Mouse (Mus musculus) midbrain, embryonic 16.5 days (tissue): ENCODE data around the gene Rnf207. TPM values are rescaled to one million over a fixed set of nuclear protein-coding genes. Genes with fewer than 3 reads are reported as not detected.

Experiments used
- ATAC-seq: fragments of 200-750 bp; cut with Nextera tagmentation; 2 replicates; pipeline ENCODE4 v1.8.0; 2017; ENCODE audit warnings: moderate TSS enrichment
- H3K27ac ChIP-seq: fragments of 300-500 bp; sonication (generic); 2 replicates; pipeline ENCODE4 v1.5.1; 2014; ENCODE audit warnings: mild to moderate bottlenecking, low read length, mixed read lengths
- H3K27me3 ChIP-seq: fragments of 300-500 bp; sonication (generic); 2 replicates; pipeline ENCODE4 v1.6.1; 2014; ENCODE audit warnings: low read depth, low read length, mixed read lengths; ENCODE audit not compliant: control insufficient read depth, insufficient read depth
- H3K36me3 ChIP-seq: fragments of 300-500 bp; sonication (generic); 2 replicates; pipeline ENCODE4 v1.6.1; 2014; ENCODE audit warnings: mild to moderate bottlenecking, low read length, moderate library complexity, mixed read lengths; ENCODE audit not compliant: control insufficient read depth, insufficient read depth
- H3K4me1 ChIP-seq: fragments of 300-500 bp; sonication (generic); 2 replicates; pipeline ENCODE4 v1.6.1; 2014; ENCODE audit warnings: mild to moderate bottlenecking, low read length, mixed read lengths; ENCODE audit not compliant: control insufficient read depth, insufficient read depth
- H3K4me2 ChIP-seq: fragments of 300-500 bp; sonication (generic); 2 replicates; pipeline ENCODE4 v1.6.1; 2014; ENCODE audit warnings: mild to moderate bottlenecking, low read length, mixed read lengths
- H3K4me3 ChIP-seq: fragments of 300-500 bp; sonication (generic); 2 replicates; pipeline ENCODE4 v1.5.1; 2014; ENCODE audit warnings: low read depth, mild to moderate bottlenecking, low read length, moderate library complexity, mixed read lengths
- H3K9ac ChIP-seq: fragments of 300-500 bp; sonication (generic); 2 replicates; pipeline ENCODE4 v1.6.1; 2014; ENCODE audit warnings: low read depth, low read length, mixed read lengths
- H3K9me3 ChIP-seq: fragments of 300-500 bp; sonication (generic); replicated peaks from 2 replicates; pipeline ENCODE4 v1.6.1; 2014; ENCODE audit warnings: mild to moderate bottlenecking, low read length, mixed read lengths; ENCODE audit not compliant: control insufficient read depth, poor library complexity, severe bottlenecking
- WGBS: fragments of 180-500 bp; shearing (Covaris S2); extraction: QIAGEN DNeasy Blood & Tissue Kit; methylation state at CpG from one replicate; pipeline ENCODE4 v1.1.7; 2014; 5-methylcytosine and 5-hydroxymethylcytosine counted together
- polyA plus RNA-seq: library from polyadenylated mRNA; unstranded; fragments of >200 nt; fragmentation: Nextera tagmentation; extraction: Ambion mirVana; gene quantifications from 2 replicates; pipeline ENCODE4 v1.2.1, GENCODE M21; 2015

Gene Rnf207
- polyA plus RNA-seq, 1 experiment from 2014 or later = 9.5 TPM

DNA sequence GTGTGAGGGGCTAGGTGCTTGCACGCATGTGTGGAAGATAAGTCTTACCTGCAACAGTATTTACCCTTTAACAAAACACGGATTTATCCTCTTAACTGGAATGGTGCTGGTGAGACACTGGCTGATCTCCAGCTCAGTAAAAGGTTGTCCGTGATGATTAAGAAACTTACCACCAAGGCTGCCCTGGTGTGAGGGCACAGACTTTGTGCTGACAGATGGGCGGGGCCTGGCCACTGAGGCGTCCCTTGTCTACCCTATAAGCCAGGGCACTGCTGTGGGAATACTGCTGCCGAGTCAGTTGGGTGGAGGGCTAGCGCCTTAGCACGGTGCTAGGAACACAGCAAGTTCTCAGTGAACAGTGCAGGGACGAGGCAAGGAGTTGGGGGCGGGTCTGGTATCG, 16.8 kb downstream of the Rnf207 start:
- Histone ChIP-seq H3K36me3 (peaks cover 17% of the 10 kb centered on the region; the same call in 1 of the 2 replicates), H3K4me1 (peaks cover 13% of the 10 kb centered on the region)
- WGBS = 65% methylated on average over 11 of the region's 11 CpGs

DNA sequence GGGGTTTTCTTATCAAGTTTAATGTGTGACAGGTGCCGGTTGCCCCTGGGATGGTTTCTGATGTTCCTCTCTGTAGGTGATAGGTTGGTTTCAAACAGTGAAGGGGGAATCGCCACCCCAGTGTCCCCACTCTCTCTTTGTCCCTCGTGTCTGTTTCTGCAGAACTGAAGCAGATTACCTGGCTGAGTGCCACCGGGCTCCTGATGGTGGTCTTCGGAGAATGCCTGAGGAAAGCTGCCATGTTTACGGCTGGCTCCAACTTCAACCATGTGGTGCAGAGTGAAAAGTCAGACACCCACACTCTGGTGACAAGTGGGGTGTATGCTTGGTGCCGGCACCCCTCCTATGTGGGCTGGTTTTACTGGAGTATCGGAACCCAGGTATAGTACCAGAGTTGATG, 18.4 kb downstream of the Rnf207 start:
- WGBS = 92% methylated on average over 8 of the region's 8 CpGs
- H3K9ac ChIP-seq = no peak overlapping the region
- ATAC-seq = no peak
- peaks cover 15% of the 10 kb centered on the region for H3K4me1 ChIP-seq
- H3K4me3 ChIP-seq = no peak overlapping the region
- no peak overlapping the region for H3K4me2 ChIP-seq
- peaks cover 17% of the 10 kb centered on the region; the same call in 1 of the 2 replicates for H3K36me3 ChIP-seq
- H3K27ac ChIP-seq = no peak overlapping the region
- peaks cover 6% of the 10 kb centered on the region for H3K27me3 ChIP-seq
- no peaks in the 10 kb centered on the region for H3K9me3 ChIP-seq

More for the DNA sequence above, 16.8 kb downstream of the Rnf207 start:
- Histone ChIP-seq H3K27ac (no peak overlapping the region), H3K4me3 (no peak overlapping the region), H3K9me3 (no peaks in the 10 kb centered on the region), H3K9ac (no peak overlapping the region), H3K27me3 (no peaks in the 10 kb centered on the region), H3K4me2 (no peak overlapping the region)
- no peak for ATAC-seq

DNA sequence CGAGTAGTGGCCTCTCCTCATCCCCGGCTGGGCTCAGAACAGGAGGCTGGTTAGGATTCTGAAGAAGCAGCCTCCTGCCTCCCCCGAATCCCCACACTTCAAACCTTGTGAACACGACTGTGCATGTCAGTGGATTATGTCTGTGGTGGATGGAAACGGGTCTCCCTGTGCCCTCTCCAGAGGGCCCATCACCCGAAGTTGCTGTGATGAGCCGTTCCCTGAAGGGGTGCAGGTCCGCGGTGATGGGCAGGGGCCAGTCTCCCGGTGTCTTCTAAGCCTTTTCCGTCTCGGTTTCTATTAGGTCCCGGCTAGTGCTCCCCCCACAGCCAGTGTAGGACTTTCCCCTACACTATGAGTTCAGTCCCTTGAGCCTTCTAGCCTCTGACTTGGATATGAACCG, 20.0 kb downstream of the Rnf207 start:
- Histone ChIP-seq H3K4me1 (peaks cover 15% of the 10 kb centered on the region), H3K4me2 (peak overlapping the region; percentile 96; the same call in 1 of the 2 replicates), H3K4me3 (no peak overlapping the region), H3K36me3 (peaks cover 15% of the 10 kb centered on the region; the same call in 1 of the 2 replicates), H3K27me3 (peaks cover 18% of the 10 kb centered on the region), H3K9ac (no peak overlapping the region), H3K27ac (no peak overlapping the region), H3K9me3 (no peaks in the 10 kb centered on the region)
- no peak for ATAC-seq
- 79% methylated on average over 14 of the region's 14 CpGs for WGBS

DNA sequence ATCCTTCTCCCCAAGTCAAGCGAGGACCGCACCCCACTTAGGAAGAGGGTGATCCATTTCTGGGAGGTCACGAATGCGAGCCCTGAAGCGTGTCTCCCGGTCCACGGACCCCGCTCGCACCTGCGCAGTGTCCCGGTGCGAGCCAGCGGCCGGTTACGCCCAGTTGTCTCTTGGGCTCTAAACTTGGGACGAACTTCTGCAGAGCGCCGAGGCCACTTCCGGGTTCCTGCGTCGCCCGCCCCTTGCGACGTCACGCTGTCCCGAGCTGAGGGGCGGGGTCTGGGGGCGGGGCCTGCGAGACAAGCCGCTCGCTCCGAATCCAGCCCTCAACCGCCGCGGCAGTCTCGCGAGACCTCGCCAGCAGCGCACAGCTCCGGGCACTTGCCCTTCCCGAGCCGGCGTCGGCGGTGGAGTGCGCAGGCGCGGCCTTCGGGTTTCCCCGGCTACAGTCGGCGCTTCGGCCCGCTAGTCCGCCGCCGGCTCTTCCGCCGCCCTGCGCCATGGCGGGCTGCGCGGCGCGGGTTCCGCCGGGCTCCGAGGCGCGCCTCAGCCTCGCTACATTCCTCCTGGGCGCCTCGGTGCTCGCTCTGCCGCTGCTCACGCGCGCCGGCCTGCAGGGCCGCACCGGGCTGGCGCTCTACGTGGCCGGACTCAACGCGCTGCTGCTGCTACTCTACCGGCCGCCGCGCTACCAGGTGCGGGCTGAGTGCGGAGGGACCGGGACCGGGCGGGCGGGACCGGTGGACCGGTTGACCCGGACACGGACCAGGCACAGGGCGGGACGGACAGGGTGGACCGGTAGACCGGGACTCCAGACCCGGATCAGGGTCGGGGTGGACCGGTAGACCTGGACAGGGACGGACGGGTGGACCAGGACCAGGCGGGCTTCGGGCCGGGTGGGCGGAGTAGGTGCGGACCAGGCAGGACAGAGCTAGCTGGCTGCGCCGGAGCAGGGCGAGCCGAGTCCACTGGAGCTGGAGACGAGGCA, 21.6 kb downstream of the Rnf207 start, which contains the start of gene Icmt:
Icmt (plus strand) TSS at position 354 of the 988 bp plus-strand sequence.
- ATAC-seq = peak; percentile 94
- peaks cover 11% of the 10 kb centered on the region; the same call in 1 of the 2 replicates for H3K36me3 ChIP-seq
- peak within 1 kb of the TSS; percentile 94 for H3K4me3 ChIP-seq
- H3K9me3 ChIP-seq = no peaks in the 10 kb centered on the region
- peaks cover 19% of the 10 kb centered on the region for H3K4me1 ChIP-seq
- peak within 1 kb of the TSS; percentile 98 for H3K9ac ChIP-seq
- peak within 1 kb of the TSS; percentile 96 for H3K4me2 ChIP-seq
- H3K27ac ChIP-seq = peak within 1 kb of the TSS; percentile 84
- under 1% methylated on average over 110 of the region's 119 CpGs for WGBS
- H3K27me3 ChIP-seq = peaks cover 32% of the 10 kb centered on the region

DNA sequence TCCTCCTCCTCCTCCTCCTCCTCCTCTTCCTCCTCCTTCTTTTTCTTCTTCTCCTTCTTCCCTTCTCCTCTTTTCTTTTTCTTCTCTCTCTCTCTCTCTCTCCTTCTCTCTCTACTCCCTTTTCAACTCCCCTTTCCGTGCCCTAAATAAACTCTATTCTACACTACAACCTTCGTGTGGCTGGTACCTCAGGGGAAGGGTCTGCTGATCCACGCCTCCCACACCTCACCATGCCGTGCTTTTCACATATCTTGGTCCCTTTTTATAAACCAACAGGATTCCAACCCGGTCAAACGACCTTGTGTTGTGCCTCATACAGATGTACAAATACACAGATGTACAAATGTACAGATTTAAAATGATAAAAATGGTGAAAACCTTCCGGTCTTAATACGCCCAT, 22.4 kb downstream of the Rnf207 start:
- H3K9ac ChIP-seq = 0 out of 2 replicates have a peak overlapping the region, but pooled peaks have one; percentile 23
- peaks cover 5% of the 10 kb centered on the region; the same call in 1 of the 2 replicates for H3K36me3 ChIP-seq
- peak overlapping the region; percentile 94 for H3K4me3 ChIP-seq
- H3K4me2 ChIP-seq = peak overlapping the region; percentile 96
- no peak overlapping the region for H3K27ac ChIP-seq
- H3K27me3 ChIP-seq = peaks cover 39% of the 10 kb centered on the region
- WGBS = 19% methylated on average over 8 of the region's 8 CpGs
- H3K4me1 ChIP-seq = peaks cover 19% of the 10 kb centered on the region
- H3K9me3 ChIP-seq = no peaks in the 10 kb centered on the region
- no peak for ATAC-seq

DNA sequence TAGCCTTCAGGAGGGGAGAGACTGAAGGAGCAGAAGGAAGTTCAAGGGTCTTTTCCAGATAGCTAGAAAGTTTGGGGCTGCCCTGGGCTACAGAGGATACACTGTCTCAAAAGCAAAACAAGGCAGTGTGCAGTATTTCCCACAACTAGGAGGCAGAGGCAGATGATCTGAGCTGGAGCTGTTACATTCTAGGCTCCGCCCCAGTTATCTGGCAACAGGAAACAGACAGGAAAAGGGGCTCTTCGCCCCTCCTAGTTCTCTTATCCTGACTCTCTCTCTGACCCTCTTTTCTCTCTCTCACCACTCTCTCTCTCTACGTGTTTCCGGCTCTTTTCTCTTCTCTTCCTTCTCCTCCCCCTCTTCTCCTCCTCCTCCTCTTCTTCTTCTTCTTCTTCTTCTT, 22.9 kb downstream of the Rnf207 start:
- H3K4me1 ChIP-seq = peaks cover 21% of the 10 kb centered on the region
- 49% methylated on average over 4 of the region's 4 CpGs for WGBS
- H3K9ac ChIP-seq = no peak overlapping the region
- no peak overlapping the region for H3K4me2 ChIP-seq
- H3K36me3 ChIP-seq = peaks cover 2% of the 10 kb centered on the region; the same call in 1 of the 2 replicates
- no peak for ATAC-seq
- no peaks in the 10 kb centered on the region for H3K9me3 ChIP-seq
- H3K27ac ChIP-seq = no peak overlapping the region
- no peak overlapping the region for H3K4me3 ChIP-seq
- H3K27me3 ChIP-seq = peaks cover 43% of the 10 kb centered on the region

DNA sequence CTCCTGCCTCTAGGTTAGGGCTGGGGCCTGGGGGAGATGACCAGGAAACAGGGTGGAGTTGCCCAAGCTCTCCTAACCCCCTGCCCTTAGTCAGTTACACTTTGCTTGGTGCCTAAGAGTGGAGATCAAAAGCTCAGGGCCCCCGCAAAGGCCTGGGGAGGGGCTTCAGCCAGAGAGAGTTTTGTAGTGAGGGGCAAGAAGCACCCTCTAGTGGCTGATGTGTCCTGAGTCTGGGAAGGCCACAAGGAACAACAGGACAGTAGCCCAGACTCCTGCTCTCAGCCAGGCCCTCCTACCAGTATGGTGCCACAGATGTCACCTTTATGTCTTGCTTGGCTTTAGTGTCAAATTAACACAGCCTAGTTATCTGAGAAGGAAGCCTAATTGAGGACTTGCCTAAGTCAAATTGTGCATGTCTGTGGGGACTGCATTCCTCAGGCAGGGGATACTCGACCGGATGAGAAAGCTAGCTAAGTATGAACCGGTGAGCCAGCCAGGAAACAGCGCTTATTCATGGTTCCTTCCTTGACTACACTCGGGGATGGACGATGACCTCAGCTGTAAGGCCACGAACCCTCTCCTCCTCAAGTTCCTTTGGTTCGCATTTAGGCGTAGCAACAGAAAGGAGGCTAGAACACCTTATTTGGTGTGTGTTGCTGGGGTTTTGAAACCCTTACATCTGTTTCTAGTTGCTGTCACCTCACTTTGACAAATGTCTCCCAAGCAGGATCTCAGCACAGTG, 24.4 kb downstream of the Rnf207 start:
- Histone ChIP-seq H3K4me1 (peaks cover 31% of the 10 kb centered on the region), H3K9me3 (no peaks in the 10 kb centered on the region), H3K9ac (no peak overlapping the region), H3K27ac (no peak overlapping the region), H3K4me2 (no peak overlapping the region), H3K27me3 (peaks cover 54% of the 10 kb centered on the region), H3K4me3 (no peak overlapping the region), H3K36me3 (no peaks in the 10 kb centered on the region)
- ATAC-seq = no peak
- WGBS = 60% methylated on average over 10 of the region's 10 CpGs

DNA sequence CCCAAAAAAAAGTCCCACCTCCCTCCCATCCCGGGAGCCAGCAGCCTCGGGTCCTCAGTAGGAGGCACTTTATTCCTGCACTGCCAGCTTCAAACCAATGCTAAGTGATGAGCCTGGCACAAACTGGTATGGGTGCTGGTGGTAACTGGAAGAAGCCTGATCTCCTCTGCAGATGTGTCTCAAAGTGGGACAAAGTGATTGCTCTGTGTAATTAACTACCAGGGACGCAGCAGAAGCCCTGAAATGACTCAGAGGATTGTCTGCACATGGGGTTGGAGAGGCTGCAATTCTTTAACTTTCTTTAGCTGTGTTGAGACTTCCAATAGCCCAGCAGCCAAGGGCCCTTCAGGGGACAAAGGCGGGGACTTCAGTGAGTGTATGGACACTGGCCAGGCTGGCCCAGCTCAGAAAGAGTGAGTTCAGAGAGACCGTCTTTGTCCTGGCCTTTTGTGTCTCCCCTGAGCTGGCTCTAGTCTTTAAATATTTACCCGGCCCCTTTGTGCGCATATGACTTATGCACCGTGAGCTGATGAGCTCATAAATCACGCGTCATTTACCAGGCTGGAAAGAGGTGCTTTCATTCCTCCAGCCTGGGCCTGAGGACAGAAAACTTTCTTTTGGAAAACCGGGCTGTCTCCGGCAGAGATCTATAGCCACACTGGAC, 26.6 kb downstream of the Rnf207 start:
- H3K4me1 ChIP-seq = peaks cover 20% of the 10 kb centered on the region
- no peaks in the 10 kb centered on the region for H3K9me3 ChIP-seq
- H3K36me3 ChIP-seq = no peaks in the 10 kb centered on the region
- no peak overlapping the region for H3K4me3 ChIP-seq
- H3K27ac ChIP-seq = no peak overlapping the region
- WGBS = 4% methylated on average over 12 of the region's 12 CpGs
- H3K4me2 ChIP-seq = no peak overlapping the region
- peaks cover 67% of the 10 kb centered on the region for H3K27me3 ChIP-seq
- 0 out of 2 replicates have a peak overlapping the region, but pooled peaks have one; percentile 30 for H3K9ac ChIP-seq
- no peak for ATAC-seq
